Mouse (Mus musculus) gastrocnemius, adult 2 months (tissue): ENCODE measurements around the gene Extl2. TPM values are rescaled to one million over a fixed set of nuclear protein-coding genes. Genes with fewer than 3 reads are reported as not detected.

Experiments
- DNase-seq: peaks from one replicate; pipeline ENCODE4 v3.0.0; 2022
- H3K27ac ChIP-seq: fragments of 200-600 bp; 2 replicates; pipeline ENCODE4 v1.8.1; 2022; ENCODE audit warnings: mild to moderate bottlenecking
- H3K4me3 ChIP-seq: fragments of 200-600 bp; 2 replicates; pipeline ENCODE4 v1.8.1; 2022; ENCODE audit warnings: mild to moderate bottlenecking, moderate library complexity
- CTCF ChIP-seq: fragments of 200-600 bp; IDR thresholded peaks from 2 replicates; pipeline ENCODE4 v1.8.1; 2022; ENCODE audit warnings: antibody characterized with exemption, mild to moderate bottlenecking, moderate library complexity
- intact Hi-C: fragments of 180-260 bp; cut with DNase I; formaldehyde crosslinking; loops from one replicate; pipeline ENCODE4 v1.15.1; 2025
- microRNA-seq: library from miRNA; unstranded; fragments of <30 nt; microRNA quantifications from one replicate; pipeline ENCODE4 v1.2.0, GENCODE M21; 2021
- total RNA-seq, 2 experiments: library from RNA; stranded (reverse); gene quantifications; 2 replicates each; pipeline ENCODE4 v1.2.3; 2021

Extl2 gene
- total RNA-seq, 2 experiments from 2014 or later = 8.7 to 11.6 TPM

DNA sequence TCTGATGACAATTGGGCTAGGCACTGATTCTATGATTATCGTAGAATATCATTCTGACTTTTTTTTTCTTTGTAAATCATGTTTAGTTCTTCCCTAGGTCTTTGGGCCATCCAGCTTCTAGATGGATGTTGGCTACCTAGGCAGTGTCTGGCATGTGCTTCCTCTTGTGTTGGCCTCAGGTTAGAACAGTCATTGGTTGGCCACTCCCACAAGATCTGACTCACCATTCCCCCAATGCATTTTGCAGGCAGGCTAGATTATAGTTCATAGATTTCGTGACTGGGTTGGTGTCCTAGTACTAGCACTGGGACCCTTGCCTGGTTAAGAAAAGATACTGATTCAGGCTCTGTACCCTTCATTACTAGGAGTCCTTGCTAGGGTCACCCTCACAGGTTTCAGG lies 54.9 kb downstream of the Extl2 start:
- no peak for TF ChIP-seq CTCF
- no peak overlapping the region for H3K27ac ChIP-seq
- DNase-seq = no peak
- H3K4me3 ChIP-seq = no peak overlapping the region
- intact Hi-C loops = no loop called here

- H3K4me3 ChIP-seq = no peak overlapping the region
- no peak for TF ChIP-seq CTCF
- DNase-seq = no peak
- intact Hi-C loops = no loop called here
- H3K27ac ChIP-seq = no peak overlapping the region
These were observed 65.3 kb downstream of the Extl2 start for GRCm38 (mm10) chr3:116072584-116072983.

- no peak for DNase-seq
- no peak overlapping the region for H3K4me3 ChIP-seq
- intact Hi-C loops = no loop called here
- H3K27ac ChIP-seq = no peak overlapping the region
- no peak for TF ChIP-seq CTCF
These were observed 69.5 kb downstream of the Extl2 start for GRCm38 (mm10) chr3:116076739-116077138.

GRCm38 (mm10) chr3:116078490-116078889 lies 71.2 kb downstream of the Extl2 start:
- H3K4me3 ChIP-seq = no peak overlapping the region
- no peak overlapping the region for H3K27ac ChIP-seq
- no peak for TF ChIP-seq CTCF
- DNase-seq = no peak
- intact Hi-C loops = no loop called here

Small RNAs within 50 kb of the gene (microRNA-seq; reads per million reads assigned to microRNA genes)
- not detected for gene Mir669n

Other genes with a start within 250 kb of the Extl2 start
- gene Dph5, start 119.6 kb upstream of the Extl2 start, total RNA-seq = 1 to 10 TPM; 6.1 to 6.4 TPM
- 1 to 10 TPM; 4.8 to 5.5 TPM for gene Slc30a7, start 56 bp upstream of the Extl2 start, total RNA-seq
- gene Vcam1, start 122.2 kb downstream of the Extl2 start, total RNA-seq = 1 to 10 TPM; 2.2 to 2.8 TPM
- gene Gpr88, start 246.0 kb downstream of the Extl2 start, total RNA-seq = not detected